Mouse (Mus musculus) erythroblast, embryonic 14.5 days (primary cell): ENCODE data around the gene Cd86. TPM values are rescaled to one million over a fixed set of nuclear protein-coding genes. Genes with fewer than 3 reads are reported as not detected.

Source experiments
- H3K27me3 ChIP-seq: 2 replicates; pipeline ENCODE4 v1.6.1; 2012; ENCODE audit warnings: inconsistent platforms; ENCODE audit not compliant: control insufficient read depth
- H3K36me3 ChIP-seq: 2 replicates; pipeline ENCODE4 v1.6.1; 2012; ENCODE audit warnings: mild to moderate bottlenecking, inconsistent platforms; ENCODE audit not compliant: control insufficient read depth
- H3K4me1 ChIP-seq: 2 replicates; pipeline ENCODE4 v1.6.1; 2012; ENCODE audit warnings: inconsistent platforms; ENCODE audit not compliant: control insufficient read depth
- H3K4me3 ChIP-seq: replicated peaks from 2 replicates; pipeline ENCODE3; 2012; ENCODE audit warnings: moderate library complexity, mild to moderate bottlenecking, inconsistent platforms
- H3K9me3 ChIP-seq: 2 replicates; pipeline ENCODE4 v1.6.1; 2012; ENCODE audit warnings: low read length, inconsistent platforms, mixed read lengths; ENCODE audit not compliant: control insufficient read depth
- GATA1 ChIP-seq: IDR thresholded peaks from 2 replicates; pipeline ENCODE4 v1.6.1; 2012; ENCODE audit warnings: low read length, inconsistent platforms, mixed read lengths
- TAL1 ChIP-seq: IDR thresholded peaks from 3 replicates; pipeline ENCODE4 v1.6.1; 2012; ENCODE audit warnings: low read length, inconsistent platforms, mixed read lengths
- polyA plus RNA-seq: library from polyadenylated mRNA; stranded (reverse); fragments of >175 nt; gene quantifications from 2 replicates; pipeline ENCODE4 v1.2.3, GENCODE M21; 2012

The Cd86 gene
- polyA plus RNA-seq, 1 experiment = not detected

DNA sequence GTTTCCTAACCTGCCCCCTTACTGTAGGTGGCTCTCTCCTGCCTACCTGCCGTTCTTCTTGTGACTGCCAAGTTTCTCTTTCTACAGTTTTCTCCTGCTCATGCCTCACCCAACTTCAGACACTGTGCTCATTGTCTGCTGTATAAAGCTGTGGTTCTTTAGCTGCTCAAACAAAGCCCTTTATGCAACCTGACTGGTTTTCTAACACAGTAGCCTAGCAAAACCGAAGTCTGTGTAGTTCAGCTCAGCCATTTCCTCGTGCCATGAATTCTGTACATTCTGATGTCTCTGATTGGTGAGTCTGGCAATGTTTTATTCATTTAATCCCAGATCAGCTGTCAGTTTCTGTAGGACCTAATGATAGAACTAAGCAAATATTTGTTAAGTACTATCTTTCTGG lies 25.6 kb upstream of the Cd86 start:
- Histone ChIP-seq H3K27me3 (peaks cover 25% of the 10 kb centered on the region), H3K9me3 (no peaks in the 10 kb centered on the region), H3K4me1 (no peaks in the 10 kb centered on the region), H3K4me3 (no peak overlapping the region), H3K36me3 (no peaks in the 10 kb centered on the region)
- TF ChIP-seq GATA1 (no peak), TAL1 (no peak)

DNA sequence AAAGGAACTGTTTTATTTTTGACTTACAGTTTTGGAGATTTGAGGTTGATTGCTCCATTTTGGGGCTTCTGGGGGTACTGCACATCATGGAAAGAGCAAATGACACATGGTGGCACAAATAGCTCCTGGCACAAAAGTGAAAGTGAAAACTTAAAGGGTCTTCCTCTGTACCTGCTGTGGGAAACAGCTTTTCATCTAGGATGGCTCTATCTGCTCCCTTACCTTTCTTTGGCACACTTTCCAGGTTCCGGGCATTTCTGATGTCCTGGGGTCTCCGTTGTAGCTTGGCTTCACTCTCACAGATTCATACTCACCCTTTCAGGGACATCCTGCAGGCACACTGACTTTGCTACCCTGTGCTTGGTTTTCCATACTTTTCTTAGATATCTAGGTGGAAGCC lies 22.2 kb upstream of the Cd86 start:
- TF ChIP-seq TAL1 (no peak), GATA1 (no peak)
- no peak overlapping the region for H3K4me3 ChIP-seq

DNA sequence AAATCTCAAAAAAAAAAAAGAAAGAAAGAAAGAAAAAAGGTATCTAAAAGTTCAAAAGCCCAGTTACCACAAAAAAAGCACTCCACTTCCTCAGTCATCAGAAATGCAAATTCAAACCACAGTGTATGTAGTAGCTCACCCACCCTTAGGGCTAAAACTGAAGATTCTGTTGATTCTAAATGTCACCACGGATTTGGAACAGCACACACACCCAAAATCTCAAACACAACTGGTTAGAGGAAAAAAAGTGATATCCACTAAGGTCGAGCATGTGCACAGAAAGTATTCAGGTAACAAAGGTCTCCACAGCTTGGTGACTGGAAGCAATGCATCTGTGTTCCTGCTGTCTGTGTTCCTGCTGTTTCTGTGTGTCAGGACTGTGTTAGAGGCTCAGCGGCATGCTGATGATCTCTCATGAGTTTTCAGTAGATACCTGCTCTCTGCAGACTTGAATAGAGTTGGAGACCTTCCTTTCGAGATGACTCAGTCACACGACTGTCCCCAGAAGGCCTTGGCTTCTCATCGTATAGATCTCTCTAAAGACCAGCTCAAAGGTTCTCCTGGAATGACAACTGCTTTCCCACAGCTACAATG lies 18.5 kb upstream of the Cd86 start:
- Histone ChIP-seq H3K4me3 (no peak overlapping the region), H3K27me3 (no peaks in the 10 kb centered on the region), H3K36me3 (no peaks in the 10 kb centered on the region), H3K9me3 (no peaks in the 10 kb centered on the region), H3K4me1 (no peaks in the 10 kb centered on the region)
- TF ChIP-seq GATA1 (no peak), TAL1 (no peak)

More for the DNA sequence above, 22.2 kb upstream of the Cd86 start:
- Histone ChIP-seq H3K9me3 (no peaks in the 10 kb centered on the region), H3K27me3 (peaks cover 3% of the 10 kb centered on the region), H3K36me3 (no peaks in the 10 kb centered on the region), H3K4me1 (no peaks in the 10 kb centered on the region)

DNA sequence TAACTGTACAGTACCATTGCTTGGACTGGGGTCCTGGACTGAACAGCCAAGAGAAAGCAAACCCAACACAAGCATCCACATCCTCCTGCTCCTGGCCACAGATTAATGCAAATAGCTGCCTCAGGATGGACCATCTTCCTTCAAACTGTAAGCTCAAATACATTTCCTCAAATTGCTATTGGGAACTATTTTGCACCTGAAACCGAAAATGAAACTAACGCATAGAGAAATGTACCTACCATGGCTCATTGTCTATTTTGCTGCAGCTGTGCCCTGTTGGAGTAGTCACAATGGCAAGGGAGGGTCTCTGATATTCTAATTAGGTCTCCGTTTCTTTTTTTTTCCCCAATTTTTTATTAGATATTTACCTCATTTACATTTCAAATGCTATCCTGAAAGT lies 15.9 kb upstream of the Cd86 start:
- Histone ChIP-seq H3K36me3 (no peaks in the 10 kb centered on the region), H3K27me3 (no peaks in the 10 kb centered on the region), H3K4me3 (no peak overlapping the region), H3K9me3 (no peaks in the 10 kb centered on the region), H3K4me1 (no peaks in the 10 kb centered on the region)
- no peak for TF ChIP-seq GATA1
- TF ChIP-seq TAL1 = no peak

DNA sequence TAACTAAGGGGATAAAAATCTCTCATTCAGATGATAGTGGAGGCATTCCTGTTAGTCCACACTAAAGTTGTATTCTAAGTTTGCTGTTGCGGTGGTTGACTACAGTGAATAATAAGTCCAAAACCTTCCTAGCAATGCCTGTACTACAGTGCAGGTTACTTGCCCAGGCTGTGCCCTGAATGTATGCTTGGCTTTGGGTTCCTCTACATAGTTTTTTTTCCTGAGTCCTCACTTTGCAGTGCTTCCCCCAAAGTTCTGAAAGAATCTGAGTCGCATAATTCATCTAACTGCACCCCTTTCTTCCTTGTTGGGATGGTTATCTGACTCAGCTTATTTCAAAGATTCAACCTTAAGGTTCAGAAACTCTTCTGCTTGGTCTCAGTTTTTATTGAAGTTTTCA lies 10.0 kb upstream of the Cd86 start:
- no peaks in the 10 kb centered on the region for H3K4me1 ChIP-seq
- H3K27me3 ChIP-seq = no peaks in the 10 kb centered on the region
- H3K36me3 ChIP-seq = no peaks in the 10 kb centered on the region
- no peak for TF ChIP-seq GATA1
- no peak for TF ChIP-seq TAL1
- no peak overlapping the region for H3K4me3 ChIP-seq
- H3K9me3 ChIP-seq = no peaks in the 10 kb centered on the region

DNA sequence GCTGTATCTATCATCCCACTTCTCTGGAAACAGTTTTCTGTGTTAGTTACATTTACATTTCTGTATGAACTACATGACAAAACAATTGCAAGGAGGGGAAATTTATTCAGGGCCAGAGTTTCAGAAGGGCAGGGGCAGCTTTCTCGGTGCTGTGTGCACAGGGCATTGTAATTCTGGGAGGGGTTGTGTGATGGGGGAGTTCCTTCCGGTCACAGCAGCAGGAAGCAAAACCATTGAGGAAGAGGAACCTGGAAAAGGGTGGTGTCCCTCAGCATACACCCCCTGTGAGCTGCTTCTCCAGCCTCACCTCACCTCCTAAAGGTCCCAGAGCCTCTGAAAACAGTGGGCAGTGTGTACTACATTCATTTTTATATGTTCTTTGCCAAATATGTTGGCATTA lies 9.4 kb upstream of the Cd86 start:
- no peaks in the 10 kb centered on the region for H3K27me3 ChIP-seq
- no peaks in the 10 kb centered on the region for H3K36me3 ChIP-seq
- no peaks in the 10 kb centered on the region for H3K9me3 ChIP-seq
- H3K4me3 ChIP-seq = no peak overlapping the region
- H3K4me1 ChIP-seq = no peaks in the 10 kb centered on the region
- no peak for TF ChIP-seq TAL1

DNA sequence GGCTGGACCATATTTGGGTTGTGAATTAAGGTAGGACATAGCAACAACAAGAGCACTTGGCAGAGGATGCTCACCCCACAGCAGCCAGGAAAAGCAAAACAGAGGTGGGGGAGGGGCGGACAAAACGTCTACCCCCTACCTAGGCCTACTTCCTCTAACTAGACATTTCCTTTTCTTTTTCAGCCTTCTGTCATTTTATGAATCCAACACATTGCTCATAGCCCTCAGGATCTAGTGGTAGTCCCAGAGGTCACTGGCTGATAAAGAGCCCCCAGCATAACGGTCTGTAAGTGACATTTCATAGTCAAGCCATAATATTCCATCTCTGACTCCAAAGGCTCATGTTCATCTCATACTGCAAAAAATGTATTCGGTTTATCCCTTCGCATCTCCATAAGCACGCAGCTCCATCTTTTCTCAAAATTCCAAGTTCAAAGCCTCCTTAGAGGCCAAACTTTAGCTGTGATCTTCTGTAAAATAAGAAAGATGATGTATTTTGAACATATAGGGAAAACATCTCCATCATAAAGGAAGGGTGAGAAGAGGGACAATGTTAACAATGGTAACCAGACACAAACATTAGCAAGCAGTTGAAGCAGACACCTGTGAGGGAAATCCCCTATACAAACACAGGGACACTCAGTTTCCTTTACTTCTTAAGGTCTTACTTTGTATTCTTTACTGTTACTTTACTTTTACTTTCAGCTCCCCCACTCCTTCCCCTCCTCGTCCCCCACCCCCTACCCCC lies 8.8 kb upstream of the Cd86 start:
- TF ChIP-seq GATA1 (no peak), TAL1 (no peak)
- Histone ChIP-seq H3K4me3 (no peak overlapping the region), H3K4me1 (no peaks in the 10 kb centered on the region), H3K9me3 (no peaks in the 10 kb centered on the region), H3K27me3 (no peaks in the 10 kb centered on the region), H3K36me3 (no peaks in the 10 kb centered on the region)

DNA sequence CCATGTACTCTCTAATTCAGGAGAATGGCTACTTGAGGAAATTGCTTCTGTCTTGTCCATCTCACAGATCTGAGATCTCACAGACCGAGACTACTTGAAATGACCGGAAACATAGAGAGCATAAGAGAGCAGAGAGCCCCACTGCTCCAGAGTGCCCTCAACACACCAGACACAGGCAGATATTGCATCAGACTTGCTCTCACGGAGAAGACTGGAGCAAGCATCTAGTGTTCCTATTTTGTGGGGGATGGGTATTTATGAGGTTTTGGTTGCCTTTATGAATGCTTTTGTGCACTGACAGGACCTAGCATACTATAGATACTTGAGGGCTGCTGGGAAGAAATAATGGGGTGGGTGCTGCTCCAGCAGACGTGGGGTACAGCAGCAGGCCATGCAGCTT lies 7.3 kb upstream of the Cd86 start:
- Histone ChIP-seq H3K4me1 (no peaks in the 10 kb centered on the region), H3K27me3 (no peaks in the 10 kb centered on the region), H3K4me3 (no peak overlapping the region), H3K9me3 (no peaks in the 10 kb centered on the region), H3K36me3 (no peaks in the 10 kb centered on the region)
- TF ChIP-seq GATA1 (no peak), TAL1 (no peak)

DNA sequence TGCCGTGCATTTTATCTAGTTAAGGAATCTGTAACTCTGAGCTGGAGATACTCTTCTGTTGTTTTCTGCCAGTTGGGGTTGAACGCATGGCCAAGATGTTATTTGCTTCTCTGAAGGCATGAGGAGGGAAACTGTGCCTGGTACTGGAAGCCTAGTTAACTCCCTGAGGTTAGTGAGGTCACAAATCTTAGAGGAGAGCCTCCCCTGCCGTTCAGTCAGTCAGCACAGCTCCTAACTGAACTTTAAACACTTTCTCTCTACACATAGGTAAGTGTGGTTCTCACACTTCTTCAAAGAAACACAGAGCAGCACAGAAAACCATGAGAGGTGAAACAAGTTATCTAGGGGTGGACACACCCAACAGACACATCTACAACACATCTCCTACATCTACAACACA lies 4.7 kb upstream of the Cd86 start:
- TF ChIP-seq GATA1 = no peak
- TF ChIP-seq TAL1 = no peak
- Histone ChIP-seq H3K4me3 (no peak overlapping the region), H3K27me3 (no peaks in the 10 kb centered on the region), H3K4me1 (no peaks in the 10 kb centered on the region), H3K36me3 (no peaks in the 10 kb centered on the region), H3K9me3 (no peaks in the 10 kb centered on the region)
